Mouse (Mus musculus): Measurements from ENCODE around the gene Gm9936.
"Not testable (repeated sequence)": the region's sequence is repeated elsewhere in the genome, so short reads cannot be mapped to it uniquely, and the experiment has no call there.

The Gm9936 gene

DNA sequence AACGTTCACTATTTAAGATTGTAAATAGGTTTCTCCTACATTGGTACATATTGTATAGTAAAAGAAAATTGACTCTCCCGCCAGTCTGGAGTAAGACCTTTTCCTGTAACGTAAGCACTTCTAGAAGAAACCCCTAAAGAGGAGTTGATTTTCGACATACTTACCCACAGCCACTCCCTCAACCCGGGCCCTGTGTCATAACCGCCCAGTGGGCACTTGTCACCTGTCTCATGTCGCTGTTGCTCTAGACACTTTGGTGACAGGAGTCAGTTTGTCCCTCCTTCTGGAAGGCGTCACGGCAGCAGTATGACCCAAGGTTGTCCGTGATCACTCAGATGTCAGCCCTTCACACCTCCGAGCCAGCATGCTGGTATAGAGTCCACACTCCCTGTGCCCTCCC, 24.5 kb upstream of the Gm9936 start:
- H3K4me1 ChIP-seq (replicated peaks; ENCODE audit: low read depth, low read length): peaks cover 14% of the 10 kb centered on the region
- no peak for TF ChIP-seq CTCF (conservative IDR thresholded peaks at IDR 0.05; ENCODE audit: low read length)
- no peak for TF ChIP-seq POU5F1 (IDR thresholded peaks at IDR 0.05; ENCODE audit: borderline replicate concordance, low read length)
- TF ChIP-seq NANOG (IDR thresholded peaks at IDR 0.05; ENCODE audit: borderline replicate concordance, low read length): no peak

GRCm38 (mm10) chr5:114882319-114882718, 23.8 kb upstream of the Gm9936 start:
- not testable (repeated sequence) for H3K27me3 ChIP-seq (ENCODE audit: insufficient read depth, low read length); H3K4me3 ChIP-seq (replicated peaks; ENCODE audit: low read length); H3K36me3 ChIP-seq (ENCODE audit: insufficient read depth, low read length); H3K9me3 ChIP-seq (ENCODE audit: low read length)
- peaks cover 14% of the 10 kb centered on the region for H3K4me1 ChIP-seq (replicated peaks; ENCODE audit: low read depth, low read length)

More for the DNA sequence above, 24.5 kb upstream of the Gm9936 start:
- Histone ChIP-seq H3K36me3 (ENCODE audit: insufficient read depth, low read length) (no peaks in the 10 kb centered on the region), H3K27me3 (ENCODE audit: insufficient read depth, low read length) (0 out of 2 replicates have a peak, but pooled peaks cover 4% of the 10 kb centered on the region), H3K9me3 (ENCODE audit: low read length) (peaks cover under 1% of the 10 kb centered on the region; the same call in 1 of the 2 replicates), H3K4me3 (replicated peaks; ENCODE audit: low read length) (no peak overlapping the region)

DNA sequence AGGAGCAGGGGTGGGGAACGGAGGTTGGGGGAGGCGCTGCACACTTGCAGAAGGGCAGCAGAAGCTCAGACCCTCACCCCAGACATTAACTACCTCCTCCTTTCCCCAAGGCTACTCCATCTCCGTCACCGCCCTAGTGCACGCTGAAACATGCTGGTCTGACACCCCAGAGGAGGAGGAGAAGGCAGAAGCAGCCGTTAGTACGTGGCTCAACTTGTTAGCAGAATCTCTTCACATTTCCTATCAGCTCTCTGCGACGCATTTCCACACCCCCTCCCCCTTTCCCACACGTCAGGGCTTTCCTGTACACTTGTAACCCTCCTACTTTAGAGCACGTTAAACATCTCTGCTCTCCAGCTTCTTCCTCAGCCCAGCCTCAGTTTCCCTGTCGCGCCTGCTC, 20.9 kb upstream of the Gm9936 start:
- TF ChIP-seq CTCF (conservative IDR thresholded peaks at IDR 0.05; ENCODE audit: low read length) (no peak), POU5F1 (IDR thresholded peaks at IDR 0.05; ENCODE audit: borderline replicate concordance, low read length) (no peak), NANOG (IDR thresholded peaks at IDR 0.05; ENCODE audit: borderline replicate concordance, low read length) (no peak)
- peaks cover 9% of the 10 kb centered on the region; the same call in 1 of the 2 replicates for H3K27me3 ChIP-seq (ENCODE audit: insufficient read depth, low read length)
- no peaks in the 10 kb centered on the region for H3K36me3 ChIP-seq (ENCODE audit: insufficient read depth, low read length)
- peaks cover 26% of the 10 kb centered on the region for H3K4me1 ChIP-seq (replicated peaks; ENCODE audit: low read depth, low read length)
- no peaks in the 10 kb centered on the region for H3K9me3 ChIP-seq (ENCODE audit: low read length)
- no peak overlapping the region for H3K4me3 ChIP-seq (replicated peaks; ENCODE audit: low read length)

DNA sequence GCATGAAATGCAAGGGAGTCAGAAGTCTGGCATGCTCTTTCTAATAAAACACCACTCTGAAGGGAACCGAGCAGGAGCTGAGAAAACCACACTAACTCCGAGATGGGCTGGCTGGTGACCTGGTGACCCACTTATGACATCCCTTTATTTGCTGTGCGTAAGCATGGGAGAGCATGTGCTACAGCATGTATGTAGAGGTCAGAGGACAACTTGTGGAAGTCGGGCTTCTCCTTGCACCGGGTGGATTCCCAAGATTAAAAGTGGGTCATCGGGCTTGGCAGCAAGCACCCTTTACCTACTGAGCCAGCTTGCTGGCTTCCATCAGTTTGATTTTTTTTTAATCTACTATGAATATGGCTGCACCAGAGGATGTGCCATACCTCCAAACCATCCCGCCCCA, 19.0 kb upstream of the Gm9936 start:
- H3K27me3 ChIP-seq (ENCODE audit: insufficient read depth, low read length): peaks cover 8% of the 10 kb centered on the region
- no peak overlapping the region for H3K4me3 ChIP-seq (replicated peaks; ENCODE audit: low read length)
- TF ChIP-seq POU5F1 (IDR thresholded peaks at IDR 0.05; ENCODE audit: borderline replicate concordance, low read length): no peak
- no peak for TF ChIP-seq NANOG (IDR thresholded peaks at IDR 0.05; ENCODE audit: borderline replicate concordance, low read length)
- no peak for TF ChIP-seq CTCF (conservative IDR thresholded peaks at IDR 0.05; ENCODE audit: low read length)
- H3K4me1 ChIP-seq (replicated peaks; ENCODE audit: low read depth, low read length): peaks cover 23% of the 10 kb centered on the region
- H3K36me3 ChIP-seq (ENCODE audit: insufficient read depth, low read length): no peaks in the 10 kb centered on the region
- no peaks in the 10 kb centered on the region for H3K9me3 ChIP-seq (ENCODE audit: low read length)

- Histone ChIP-seq H3K36me3 (ENCODE audit: insufficient read depth, low read length) (no peaks in the 10 kb centered on the region), H3K9me3 (ENCODE audit: low read length) (no peaks in the 10 kb centered on the region), H3K27me3 (ENCODE audit: insufficient read depth, low read length) (peaks cover 7% of the 10 kb centered on the region), H3K4me3 (replicated peaks; ENCODE audit: low read length) (no peak overlapping the region), H3K4me1 (replicated peaks; ENCODE audit: low read depth, low read length) (peaks cover 21% of the 10 kb centered on the region)
- TF ChIP-seq CTCF (conservative IDR thresholded peaks at IDR 0.05; ENCODE audit: low read length): no peak
- no peak for TF ChIP-seq NANOG (IDR thresholded peaks at IDR 0.05; ENCODE audit: borderline replicate concordance, low read length)
- no peak for TF ChIP-seq POU5F1 (IDR thresholded peaks at IDR 0.05; ENCODE audit: borderline replicate concordance, low read length)
These were observed 17.8 kb upstream of the Gm9936 start for GRCm38 (mm10) chr5:114876331-114876730.

DNA sequence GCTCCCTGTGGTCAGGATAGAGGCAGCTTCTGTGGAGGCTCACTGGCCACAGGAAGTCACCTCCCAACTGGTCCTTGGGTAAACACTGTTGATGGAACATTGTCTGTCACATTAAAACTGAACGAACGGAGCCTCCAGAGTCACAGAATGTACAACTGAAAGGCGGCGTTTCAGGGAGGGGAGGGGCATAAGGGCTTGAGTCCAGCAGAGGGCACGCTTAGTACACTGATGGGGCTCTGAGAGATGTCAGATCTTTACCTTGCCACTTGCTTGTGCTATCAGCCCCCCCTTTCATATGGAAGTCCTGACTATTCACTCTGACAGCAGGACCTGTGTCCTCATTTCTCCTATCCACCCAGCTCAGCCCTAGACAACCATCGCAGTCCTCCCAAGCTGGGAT, 17.4 kb upstream of the Gm9936 start:
- TF ChIP-seq NANOG (IDR thresholded peaks at IDR 0.05; ENCODE audit: borderline replicate concordance, low read length) (no peak), POU5F1 (IDR thresholded peaks at IDR 0.05; ENCODE audit: borderline replicate concordance, low read length) (no peak), CTCF (conservative IDR thresholded peaks at IDR 0.05; ENCODE audit: low read length) (no peak)
- Histone ChIP-seq H3K9me3 (ENCODE audit: low read length) (no peaks in the 10 kb centered on the region), H3K36me3 (ENCODE audit: insufficient read depth, low read length) (no peaks in the 10 kb centered on the region), H3K27me3 (ENCODE audit: insufficient read depth, low read length) (peaks cover 7% of the 10 kb centered on the region), H3K4me1 (replicated peaks; ENCODE audit: low read depth, low read length) (peaks cover 21% of the 10 kb centered on the region), H3K4me3 (replicated peaks; ENCODE audit: low read length) (no peak overlapping the region)

DNA sequence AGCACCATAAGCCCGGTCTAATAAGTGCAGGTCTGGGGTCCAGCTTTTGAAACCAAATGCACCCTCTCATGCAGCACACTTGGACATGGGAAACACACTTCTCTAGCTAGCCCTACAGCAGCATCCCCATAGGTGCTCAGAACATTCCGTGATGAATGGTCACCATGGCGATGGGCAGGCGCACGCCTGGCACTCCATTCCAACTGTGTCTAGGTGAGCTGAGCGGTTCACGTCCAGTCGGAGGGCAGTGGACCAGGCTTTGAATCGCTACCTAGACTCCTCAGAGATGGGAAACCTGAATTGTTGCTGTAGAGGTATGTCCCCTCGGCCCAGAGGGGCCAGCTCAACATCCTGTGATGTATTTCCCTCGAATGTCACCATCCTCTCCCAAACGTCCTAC, 6.8 kb upstream of the Gm9936 start:
- Histone ChIP-seq H3K36me3 (ENCODE audit: insufficient read depth, low read length) (no peaks in the 10 kb centered on the region), H3K9me3 (ENCODE audit: low read length) (peaks cover 6% of the 10 kb centered on the region; the same call in 1 of the 2 replicates), H3K4me3 (replicated peaks; ENCODE audit: low read length) (no peak overlapping the region), H3K27me3 (ENCODE audit: insufficient read depth, low read length) (peaks cover 7% of the 10 kb centered on the region), H3K4me1 (replicated peaks; ENCODE audit: low read depth, low read length) (no peaks in the 10 kb centered on the region)
- no peak for TF ChIP-seq POU5F1 (IDR thresholded peaks at IDR 0.05; ENCODE audit: borderline replicate concordance, low read length)
- no peak for TF ChIP-seq NANOG (IDR thresholded peaks at IDR 0.05; ENCODE audit: borderline replicate concordance, low read length)
- TF ChIP-seq CTCF (conservative IDR thresholded peaks at IDR 0.05; ENCODE audit: low read length): no peak

GRCm38 (mm10) chr5:114864813-114865212, 6.3 kb upstream of the Gm9936 start:
- H3K36me3 ChIP-seq (ENCODE audit: insufficient read depth, low read length): no peaks in the 10 kb centered on the region
- no peak overlapping the region for H3K4me3 ChIP-seq (replicated peaks; ENCODE audit: low read length)
- TF ChIP-seq CTCF (conservative IDR thresholded peaks at IDR 0.05; ENCODE audit: low read length): no peak
- TF ChIP-seq NANOG (IDR thresholded peaks at IDR 0.05; ENCODE audit: borderline replicate concordance, low read length): no peak
- TF ChIP-seq POU5F1 (IDR thresholded peaks at IDR 0.05; ENCODE audit: borderline replicate concordance, low read length): no peak
- peaks cover 6% of the 10 kb centered on the region; the same call in 1 of the 2 replicates for H3K9me3 ChIP-seq (ENCODE audit: low read length)
- no peaks in the 10 kb centered on the region for H3K4me1 ChIP-seq (replicated peaks; ENCODE audit: low read depth, low read length)
- H3K27me3 ChIP-seq (ENCODE audit: insufficient read depth, low read length): peaks cover 9% of the 10 kb centered on the region

DNA sequence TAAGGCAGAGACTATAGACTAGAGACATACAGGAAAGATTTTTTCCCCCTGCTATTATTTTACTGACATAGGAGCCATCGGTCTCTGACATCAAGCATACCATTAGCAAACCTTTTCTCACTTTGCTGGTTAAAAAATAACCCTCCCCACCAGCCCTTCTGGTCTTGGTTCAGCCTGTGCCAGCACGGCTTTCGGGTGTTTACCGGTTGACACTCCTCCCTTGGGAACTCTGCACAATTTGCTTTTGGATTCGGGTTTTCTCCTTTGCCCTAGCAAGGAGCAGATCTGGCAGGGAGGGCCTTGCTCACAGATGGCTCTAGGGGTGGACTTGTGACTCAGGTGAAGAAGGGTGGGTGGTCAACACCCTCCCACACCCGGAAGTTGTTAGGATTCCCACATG, 3.2 kb upstream of the Gm9936 start:
- TF ChIP-seq CTCF (conservative IDR thresholded peaks at IDR 0.05; ENCODE audit: low read length) (no peak), POU5F1 (IDR thresholded peaks at IDR 0.05; ENCODE audit: borderline replicate concordance, low read length) (no peak), NANOG (IDR thresholded peaks at IDR 0.05; ENCODE audit: borderline replicate concordance, low read length) (no peak)
- peaks cover 36% of the 10 kb centered on the region for H3K27me3 ChIP-seq (ENCODE audit: insufficient read depth, low read length)
- H3K36me3 ChIP-seq (ENCODE audit: insufficient read depth, low read length): no peaks in the 10 kb centered on the region
- no peak overlapping the region for H3K4me3 ChIP-seq (replicated peaks; ENCODE audit: low read length)
- peaks cover 14% of the 10 kb centered on the region for H3K4me1 ChIP-seq (replicated peaks; ENCODE audit: low read depth, low read length)
- H3K9me3 ChIP-seq (ENCODE audit: low read length): no peaks in the 10 kb centered on the region
